Mouse (Mus musculus) kidney, adult 2 months (tissue): ENCODE measurements around the gene Tubb2b.

Source experiments
- CTCF ChIP-seq: fragments of 200-500 bp; conservative IDR thresholded peaks from 2 replicates; pipeline ENCODE4 v1.5.1; 2011; ENCODE audit warnings: low read depth, mild to moderate bottlenecking, control low read depth, low read length, moderate library complexity, mixed read lengths; ENCODE audit not compliant: insufficient read depth, insufficient read length
- POLR2A ChIP-seq: fragments of 200-500 bp; IDR thresholded peaks from one replicate; pipeline ENCODE4 v1.6.1; 2011; ENCODE audit warnings: low read depth, low read length, control low read depth

DNA sequence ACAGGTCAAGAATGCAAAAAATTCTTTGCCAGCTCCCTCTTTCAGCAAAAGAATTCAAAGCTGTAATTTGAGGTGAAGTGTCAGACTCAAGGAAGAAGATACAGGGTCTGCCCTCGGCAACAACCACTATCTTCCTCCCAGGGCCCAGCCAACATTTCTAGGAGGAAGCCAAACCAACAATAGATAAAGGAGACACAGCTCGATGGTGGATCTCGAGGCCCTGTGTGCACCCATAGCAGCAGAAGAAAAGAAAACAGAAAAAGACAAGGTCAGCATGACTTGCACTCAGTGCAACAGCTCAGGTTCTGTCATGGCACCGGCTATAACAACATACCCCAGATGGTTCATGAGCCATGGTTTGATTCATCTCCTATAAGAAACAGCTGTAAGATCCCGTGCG is 13.8 kb downstream of the Tubb2b start:
- TF ChIP-seq CTCF (no peak), POLR2A (no peak)
